Mouse (Mus musculus) liver, adult 2 months (tissue): ENCODE measurements at regions not wholly inside any gene's neighbourhood (a gene's known extent, or its start where the extent isn't known, plus 50 kb on each side); places are given as distances from the start of the nearest gene placed in this dataset.

Source experiments
- CTCF ChIP-seq: fragments of 200-500 bp; IDR thresholded peaks from 2 replicates; pipeline ENCODE4 v1.5.1; 2011; ENCODE audit warnings: low read depth, low read length, control low read depth
- POLR2A ChIP-seq: fragments of 200-500 bp; IDR thresholded peaks from 2 replicates; pipeline ENCODE4 v1.6.1; 2011; ENCODE audit warnings: low read length, control low read depth; ENCODE audit not compliant: insufficient read depth; ENCODE audit errors: extremely low read depth

- TF ChIP-seq CTCF = no peak
- no peak for TF ChIP-seq POLR2A
Measured at GRCm38 (mm10) chr3:62187807-62188509, 150.2 kb upstream of the Arhgef26 start.
